In genomic region chr1:172349916-172350812, GRCm38 (mm10) we compare ENCODE assay signal across 10 mouse cellular contexts. TPM values are rescaled to one million over a fixed set of nuclear protein-coding genes. Genes with fewer than 3 reads are reported as not detected.
DNase-seq lines count a peak whose midpoint lies in the region; ATAC-seq and TF ChIP-seq lines count a peak whose summit lies in the region.
"Had no signal": no experiment of that assay in that cellular context is flagged by ENCODE, and none has a peak within 500 bp of the region (broad histone marks: within the 10 kb centered on the region; RNA-seq: fewer than 3 reads in every experiment).

No protein-coding gene starts in this region.

- DNase-seq in cerebellum, adult 18-20 months, result peak; percentile 27 to 53
- DNase-seq in cerebellum, adult 8-10 months, result no peak
- peak; percentile 30 for DNase-seq in CH12.LX (ENCODE audit: extremely low read depth)
- peak; percentile 89 for DNase-seq in forebrain, embryonic 10.5 days (ENCODE audit: extremely low spot score, low spot score)
- DNase-seq in right cerebral cortex, postnatal 25 days, result peak; percentile 61

- dilution Hi-C loops in CH12.LX (cut with MboI; ENCODE audit: extremely low pct_ligation_motif_present, extremely low pct_unique_long_range_greater_than_20kb, low sequenced_read_pairs), result no loop called here

- no peaks in the 10 kb centered on the region for H3K9me3 ChIP-seq in CH12.LX (replicated peaks; ENCODE audit: low read length)
- H3K9me3 ChIP-seq in forebrain, embryonic 10.5 days, result no peaks in the 10 kb centered on the region
- no peaks in the 10 kb centered on the region for H3K9me3 ChIP-seq in kidney, embryonic 15.5 days (replicated peaks)
- H3K9me3 ChIP-seq in liver, embryonic 16.5 days (replicated peaks; ENCODE audit: control insufficient read depth, low read length), result no peaks in the 10 kb centered on the region

- no peak for TF ChIP-seq EP300 in CH12.LX (IDR thresholded peaks at IDR 0.05; ENCODE audit: low read length)

- no peak for TF ChIP-seq CTCF in CH12.LX (conservative IDR thresholded peaks at IDR 0.05 in 1 of 2, IDR thresholded peaks at IDR 0.05 in 1 of 2; ENCODE audit: low read depth in 2 of 2, low read length in 2 of 2)

- peak overlapping the region; percentile 54 for H3K4me2 ChIP-seq in CH12.LX (ENCODE audit: insufficient read depth, low read depth, poor library complexity, severe bottlenecking)
- H3K4me2 ChIP-seq in kidney, embryonic 15.5 days, result peak overlapping the region; percentile 27
- no peak overlapping the region for H3K4me2 ChIP-seq in liver, embryonic 16.5 days (ENCODE audit: low read depth, low read length)

- in situ Hi-C loops in CH12.LX (cut with MboI; ENCODE audit: low pct_ligation_motif_present, low pct_unique_long_range_greater_than_20kb, low sequenced_read_pairs), result no loop called here

- peak; percentile 91 for ATAC-seq in kidney, embryonic 15.5 days (replicated peaks; ENCODE audit: low FRiP score)
- 0 out of 2 replicates have a peak, but pooled peaks have one; percentile 22 for ATAC-seq in liver, embryonic 16.5 days (ENCODE audit: low read depth)
- no peak for ATAC-seq in inflammation-experienced regulatory T-cells, adult 6 months

- H3K9ac ChIP-seq in CH12.LX (ENCODE audit: insufficient read depth, low read depth), result no peak overlapping the region
- H3K9ac ChIP-seq in kidney, embryonic 15.5 days, result no peak overlapping the region
- no peak overlapping the region for H3K9ac ChIP-seq in liver, embryonic 16.5 days (ENCODE audit: low read depth, low read length)

- H3K79me2 ChIP-seq in CH12.LX (replicated peaks; ENCODE audit: control insufficient read depth, extremely low read depth, insufficient read depth, poor library complexity, severe bottlenecking), result no peaks in the 10 kb centered on the region

- 6% methylated on average over 19 of the region's 19 CpGs for WGBS in forebrain, embryonic 10.5 days
- 12% methylated on average over 19 of the region's 19 CpGs for WGBS in kidney, embryonic 15.5 days
- WGBS in liver, embryonic 16.5 days (ENCODE audit: insufficient replicate concordance), result 32% methylated on average over 19 of the region's 19 CpGs

- no peak for TF ChIP-seq POLR2A in CH12.LX (IDR thresholded peaks at IDR 0.05; ENCODE audit: low read depth, low read length)

- peaks cover 15 to 16% of the 10 kb centered on the region in 2 experiments for H3K4me1 ChIP-seq in CH12.LX (ENCODE audit: control insufficient read depth in 1 of 2, insufficient read depth in 2 of 2)
- H3K4me1 ChIP-seq in forebrain, embryonic 10.5 days, result peaks cover 72% of the 10 kb centered on the region
- H3K4me1 ChIP-seq in kidney, embryonic 15.5 days, result peaks cover 28% of the 10 kb centered on the region
- H3K4me1 ChIP-seq in liver, embryonic 16.5 days (ENCODE audit: control insufficient read depth, low read depth, low read length), result no peaks in the 10 kb centered on the region; the same call in 1 of the 2 replicates

- no peaks in the 10 kb centered on the region for H3K36me3 ChIP-seq in CH12.LX (replicated peaks in 1 of 2; ENCODE audit: control insufficient read depth in 1 of 2, insufficient read depth in 1 of 2, low read length in 1 of 2)
- H3K36me3 ChIP-seq in forebrain, embryonic 10.5 days (replicated peaks), result no peaks in the 10 kb centered on the region
- no peaks in the 10 kb centered on the region for H3K36me3 ChIP-seq in kidney, embryonic 15.5 days
- H3K36me3 ChIP-seq in liver, embryonic 16.5 days (ENCODE audit: control insufficient read depth, insufficient read depth), result no peaks in the 10 kb centered on the region

- TF ChIP-seq RAD21 in CH12.LX (IDR thresholded peaks at IDR 0.05; ENCODE audit: low read depth, low read length), result no peak

- H3K4me3 ChIP-seq in CH12.LX (replicated peaks in 1 of 3; ENCODE audit: low read depth in 2 of 3, low read length in 2 of 3, poor library complexity in 1 of 3), result peak overlapping the region in 1 of 3 experiments; percentile 2
- peak overlapping the region; percentile 32 for H3K4me3 ChIP-seq in forebrain, embryonic 10.5 days
- no peak overlapping the region for H3K4me3 ChIP-seq in kidney, embryonic 15.5 days (replicated peaks)
- no peak overlapping the region for H3K4me3 ChIP-seq in liver, embryonic 16.5 days (ENCODE audit: low read depth, low read length)
- H3K4me3 ChIP-seq: erythroblast, embryonic 14.5 days had no signal

- H3K27me3 ChIP-seq in CH12.LX (replicated peaks), result peaks cover 61% of the 10 kb centered on the region
- peaks cover 36% of the 10 kb centered on the region for H3K27me3 ChIP-seq in forebrain, embryonic 10.5 days (ENCODE audit: poor library complexity, severe bottlenecking)
- peaks cover 26% of the 10 kb centered on the region for H3K27me3 ChIP-seq in kidney, embryonic 15.5 days
- H3K27me3 ChIP-seq in liver, embryonic 16.5 days (ENCODE audit: control insufficient read depth, insufficient read depth, low read depth, low read length), result peaks cover 3% of the 10 kb centered on the region; the same call in 1 of the 2 replicates

- no peak overlapping the region for H3K27ac ChIP-seq in CH12.LX (ENCODE audit: insufficient read depth, low read depth)
- H3K27ac ChIP-seq in forebrain, embryonic 10.5 days, result peak overlapping the region; percentile 96
- H3K27ac ChIP-seq in kidney, embryonic 15.5 days, result peak overlapping the region; percentile 88
- H3K27ac ChIP-seq in liver, embryonic 16.5 days (ENCODE audit: low read length), result no peak overlapping the region

TF ChIP-seq in CH12.LX, 34 proteins besides CTCF, POLR2A, EP300 and RAD21:
- TF ChIP-seq NRF1 (IDR thresholded peaks at IDR 0.05; ENCODE audit: low read depth, low read length) (no peak), MAZ (IDR thresholded peaks at IDR 0.05; ENCODE audit: low read depth, low read length) (0 out of 2 replicates have a peak, but pooled peaks have one; percentile 40), USF1 (IDR thresholded peaks at IDR 0.05; ENCODE audit: low read depth, low read length) (no peak), IRF4 (IDR thresholded peaks at IDR 0.05; ENCODE audit: low read depth, low read length) (peak; percentile 10; the same call in 1 of the 2 replicates), CHD1 (IDR thresholded peaks at IDR 0.05; ENCODE audit: low read depth, low read length) (peak; percentile 98), PAX5 (IDR thresholded peaks at IDR 0.05; ENCODE audit: low read length) (no peak), TCF12 (IDR thresholded peaks at IDR 0.05; ENCODE audit: low read depth, low read length) (peak; percentile 50; the same call in 1 of the 2 replicates)

RNA-seq across cellular contexts. Expression of gene Kcnj10, which starts 9.2 kb away (rescaled TPM):
- 0.08 and 0.13 TPM in 2 replicates for total RNA-seq in CH12.LX (2012; rRNA removed)
- not detected in 2 replicates for total RNA-seq in CH12.LX (2014; rRNA removed)
- polyA plus RNA-seq in CH12.LX (2012; ENCODE audit: insufficient read length, low read depth), result 0.06 TPM in 1 of 2 replicates, not detected in the other
- polyA plus RNA-seq in forebrain, embryonic 10.5 days (2016; fragmentation: Nextera tagmentation; extraction: Ambion mirVana), result 0.46 and 0.47 TPM in 2 replicates
- polyA plus RNA-seq in kidney, embryonic 15.5 days (2015; fragmentation: Nextera tagmentation; extraction: Ambion mirVana), result 0.83 and 1.0 TPM in 2 replicates
- polyA plus RNA-seq in liver, embryonic 16.5 days (2015; fragmentation: Nextera tagmentation; extraction: Ambion mirVana), result 0.07 and 0.09 TPM in 2 replicates
- under 1 TPM in 1 of 3 experiments, not detected in 2; 0.12 TPM for polyA plus RNA-seq in inflammation-experienced regulatory T-cells, adult 6 months (2017; shearing (Covaris generic))
- polyA plus RNA-seq: C2C12; erythroblast, embryonic 14.5 days had no signal

RNA-seq across cellular contexts. Expression of gene Kcnj9, which starts 21.0 kb away (rescaled TPM):
- total RNA-seq in CH12.LX (2012; rRNA removed) (0.04 TPM in 1 of 2 replicates, not detected in the other), CH12.LX (2014; rRNA removed) (not detected in 2 replicates)
- polyA plus RNA-seq in CH12.LX (2012; ENCODE audit: insufficient read length, low read depth), result 0.07 and 0.10 TPM in 2 replicates
- 0.17 and 0.43 TPM in 2 replicates for polyA plus RNA-seq in forebrain, embryonic 10.5 days (2016; fragmentation: Nextera tagmentation; extraction: Ambion mirVana)
- polyA plus RNA-seq in kidney, embryonic 15.5 days (2015; fragmentation: Nextera tagmentation; extraction: Ambion mirVana), result not detected in 2 replicates
- polyA plus RNA-seq in liver, embryonic 16.5 days (2015; fragmentation: Nextera tagmentation; extraction: Ambion mirVana), result 0.04 and 0.09 TPM in 2 replicates
- polyA plus RNA-seq in inflammation-experienced regulatory T-cells, adult 6 months (2017; shearing (Covaris generic)), result not detected

RNA-seq across cellular contexts. Expression of gene Pigm, which starts 26.2 kb away (rescaled TPM):
- total RNA-seq in CH12.LX (2012; rRNA removed) (8.6 and 9.5 TPM in 2 replicates), CH12.LX (2014; rRNA removed) (13.8 and 14.3 TPM in 2 replicates)
- polyA plus RNA-seq in CH12.LX (2012; ENCODE audit: insufficient read length, low read depth), result 8.7 and 10.7 TPM in 2 replicates
- polyA plus RNA-seq in forebrain, embryonic 10.5 days (2016; fragmentation: Nextera tagmentation; extraction: Ambion mirVana), result 10.6 and 10.8 TPM in 2 replicates
- polyA plus RNA-seq in kidney, embryonic 15.5 days (2015; fragmentation: Nextera tagmentation; extraction: Ambion mirVana), result 7.6 and 7.9 TPM in 2 replicates
- 1.7 and 1.8 TPM in 2 replicates for polyA plus RNA-seq in liver, embryonic 16.5 days (2015; fragmentation: Nextera tagmentation; extraction: Ambion mirVana)
- 1 to 10 TPM; 4.9 to 6.3 (median 5.7) TPM for polyA plus RNA-seq in inflammation-experienced regulatory T-cells, adult 6 months (2017; shearing (Covaris generic))

RNA-seq across cellular contexts. Expression of gene Atp1a2, which starts 52.3 kb away (rescaled TPM):
- total RNA-seq in CH12.LX (2012; rRNA removed) (0.13 and 0.21 TPM in 2 replicates), CH12.LX (2014; rRNA removed) (0.03 and 0.07 TPM in 2 replicates)
- 0.23 and 0.33 TPM in 2 replicates for polyA plus RNA-seq in CH12.LX (2012; ENCODE audit: insufficient read length, low read depth)
- 0.86 and 2.0 TPM in 2 replicates for polyA plus RNA-seq in forebrain, embryonic 10.5 days (2016; fragmentation: Nextera tagmentation; extraction: Ambion mirVana)
- 2.2 and 2.9 TPM in 2 replicates for polyA plus RNA-seq in kidney, embryonic 15.5 days (2015; fragmentation: Nextera tagmentation; extraction: Ambion mirVana)
- polyA plus RNA-seq in liver, embryonic 16.5 days (2015; fragmentation: Nextera tagmentation; extraction: Ambion mirVana), result 0.20 and 0.52 TPM in 2 replicates
- under 1 TPM in 2 of 3 experiments, not detected in 1; 0.12 to 0.52 TPM for polyA plus RNA-seq in inflammation-experienced regulatory T-cells, adult 6 months (2017; shearing (Covaris generic))
- polyA plus RNA-seq: erythroblast, embryonic 14.5 days had no signal

Comparison
In these comparisons a context has a peak if more than half of its experiments do, and no peak if none do; other contexts are left out.
1. H3K27ac ChIP-seq: peak in forebrain, embryonic 10.5 days (single experiment) and kidney, embryonic 15.5 days (single experiment); none in CH12.LX (single experiment) and liver, embryonic 16.5 days (single experiment).